Comparison of ENCODE assay signal across 8 mouse cellular contexts in the genomic region with DNA sequence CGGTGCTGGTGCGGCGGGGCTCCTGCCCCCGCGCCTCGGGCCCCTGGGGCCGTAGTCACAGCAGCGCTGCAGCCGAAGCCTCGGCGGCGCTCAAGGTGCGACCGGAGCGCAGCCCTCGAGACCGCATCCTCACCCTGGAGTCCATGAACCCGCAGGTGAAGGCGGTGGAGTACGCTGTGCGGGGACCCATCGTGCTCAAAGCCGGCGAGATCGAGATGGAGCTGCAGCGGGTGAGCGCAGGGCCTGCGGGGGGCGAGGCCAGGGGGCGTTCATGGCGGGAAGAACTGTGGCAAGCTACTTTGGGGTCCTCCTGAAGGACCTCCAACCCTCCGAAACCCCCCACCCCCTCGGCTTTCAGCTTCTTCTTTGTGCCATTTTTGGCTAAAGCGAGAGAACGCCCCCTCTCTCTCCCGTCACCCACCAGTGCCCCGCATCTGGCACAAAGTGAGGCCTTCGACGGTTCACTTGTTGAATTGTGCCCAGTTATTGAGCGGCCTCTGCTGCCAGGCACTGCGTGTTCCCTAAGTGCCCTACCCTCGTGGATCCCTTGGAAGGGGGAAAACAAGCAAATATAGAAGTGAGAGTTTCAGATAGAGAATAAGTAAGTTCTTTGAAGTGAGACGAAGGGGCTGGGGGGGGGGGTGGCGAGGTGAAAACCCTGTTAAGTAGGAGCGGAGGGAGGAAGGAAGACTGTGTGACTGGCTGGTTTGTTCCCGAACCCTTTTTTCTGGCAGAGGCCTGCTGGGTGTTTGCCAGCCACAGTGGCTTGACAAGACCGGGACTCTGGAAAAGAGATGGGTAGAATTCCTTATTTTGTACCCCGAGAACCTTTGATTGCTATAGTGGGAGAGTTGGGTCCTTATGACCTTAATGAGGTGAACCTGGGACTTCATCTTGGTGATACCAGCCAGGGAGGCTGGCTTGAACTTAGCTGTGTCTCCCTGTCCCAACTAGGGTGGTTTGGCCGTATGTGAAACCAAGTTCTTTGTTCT. TPM values are rescaled to one million over a fixed set of nuclear protein-coding genes. Genes with fewer than 3 reads are reported as not detected.
A peak's percentile ranks its signal among the peaks of the same experiment; 100 is the strongest.
DNase-seq lines count a peak whose midpoint lies in the region; ATAC-seq lines count a peak whose summit lies in the region.

No protein-coding gene starts in this region.

- peak overlapping the region; percentile 92 for H3K9ac ChIP-seq in forebrain, embryonic 13.5 days
- peak overlapping the region; percentile 72 for H3K9ac ChIP-seq in kidney, embryonic 14.5 days (ENCODE audit: low read depth, low read length)
- H3K9ac ChIP-seq in liver, embryonic 16.5 days (ENCODE audit: low read depth, low read length), result peak overlapping the region; percentile 63

- no peaks in the 10 kb centered on the region for H3K27me3 ChIP-seq in forebrain, embryonic 13.5 days
- no peaks in the 10 kb centered on the region for H3K27me3 ChIP-seq in kidney, embryonic 14.5 days (ENCODE audit: control insufficient read depth, insufficient read depth, low read length)
- peaks cover 10% of the 10 kb centered on the region for H3K27me3 ChIP-seq in liver, embryonic 16.5 days (ENCODE audit: control insufficient read depth, insufficient read depth, low read depth, low read length)

- peak overlapping the region; percentile 91 for H3K4me3 ChIP-seq in forebrain, embryonic 13.5 days
- peak overlapping the region; percentile 79 for H3K4me3 ChIP-seq in kidney, embryonic 14.5 days (ENCODE audit: low read length)
- H3K4me3 ChIP-seq in liver, embryonic 16.5 days (ENCODE audit: low read depth, low read length), result peak overlapping the region; percentile 74

- H3K9me3 ChIP-seq in forebrain, embryonic 13.5 days (replicated peaks), result no peaks in the 10 kb centered on the region
- H3K9me3 ChIP-seq in kidney, embryonic 14.5 days (ENCODE audit: control insufficient read depth, low read length), result no peaks in the 10 kb centered on the region
- no peaks in the 10 kb centered on the region for H3K9me3 ChIP-seq in liver, embryonic 16.5 days (replicated peaks; ENCODE audit: control insufficient read depth, low read length)

- 5% methylated on average over 44 of the region's 49 CpGs for WGBS in forebrain, embryonic 13.5 days
- WGBS in kidney, embryonic 14.5 days, result 8% methylated on average over 46 of the region's 49 CpGs
- whole genome bisulfite sequencing in liver, embryonic 16.5 days (ENCODE audit: insufficient replicate concordance), result 8% methylated on average over 47 of the region's 49 CpGs

- peaks cover 20% of the 10 kb centered on the region; the same call in 1 of the 2 replicates for H3K4me1 ChIP-seq in forebrain, embryonic 13.5 days
- no peaks in the 10 kb centered on the region for H3K4me1 ChIP-seq in kidney, embryonic 14.5 days (ENCODE audit: control insufficient read depth, insufficient read depth, low read length)
- H3K4me1 ChIP-seq in liver, embryonic 16.5 days (ENCODE audit: control insufficient read depth, low read depth, low read length), result no peaks in the 10 kb centered on the region; the same call in 1 of the 2 replicates

- ATAC-seq in forebrain, embryonic 13.5 days, result peak; percentile 39; the same call in 1 of the 2 replicates
- peak; percentile 22 for ATAC-seq in kidney, embryonic 14.5 days (ENCODE audit: low FRiP score, low TSS enrichment)
- no peak for ATAC-seq in liver, embryonic 16.5 days (ENCODE audit: low read depth)
- ATAC-seq in monocyte, adult 5-6 weeks (replicated peaks; ENCODE audit: insufficient number of reproducible peaks, low FRiP score, low TSS enrichment, poor library complexity, severe bottlenecking), result no peak

- DNase-seq in left cerebral cortex, adult 18-20 months (ENCODE audit: low spot score in 2 of 2), result peak; percentile 45 to 50
- no peak for DNase-seq in left cerebral cortex, adult 11 months (ENCODE audit: low spot score)
- peak; percentile 58 for DNase-seq in brain, adult 2 months (ENCODE audit: low read depth, low spot score)
- peak; percentile 61 for DNase-seq in right cerebral cortex, postnatal 4 days

- peak overlapping the region; percentile 92 for H3K4me2 ChIP-seq in forebrain, embryonic 13.5 days
- peak overlapping the region; percentile 100 for H3K4me2 ChIP-seq in kidney, embryonic 14.5 days (replicated peaks; ENCODE audit: low read depth, low read length)
- H3K4me2 ChIP-seq in liver, embryonic 16.5 days (ENCODE audit: low read depth, low read length), result peak overlapping the region; percentile 76

- H3K27ac ChIP-seq in forebrain, embryonic 13.5 days, result 0 out of 2 replicates have a peak overlapping the region, but pooled peaks have one; percentile 19
- H3K27ac ChIP-seq in kidney, embryonic 14.5 days (ENCODE audit: low read depth, low read length), result no peak overlapping the region
- H3K27ac ChIP-seq in liver, embryonic 16.5 days (ENCODE audit: low read length), result no peak overlapping the region

- 0 out of 2 replicates have a peak, but pooled peaks cover 16% of the 10 kb centered on the region for H3K36me3 ChIP-seq in forebrain, embryonic 13.5 days (ENCODE audit: poor library complexity, severe bottlenecking)
- no peaks in the 10 kb centered on the region for H3K36me3 ChIP-seq in kidney, embryonic 14.5 days (ENCODE audit: control insufficient read depth, insufficient read depth, low read length)
- H3K36me3 ChIP-seq in liver, embryonic 16.5 days (ENCODE audit: control insufficient read depth, insufficient read depth), result no peaks in the 10 kb centered on the region

RNA-seq across cellular contexts. Expression of gene Gpt2, which starts 0.9 kb away (rescaled TPM):
- 10 to 100 TPM; 52.6 to 58.0 TPM for total RNA-seq in left cerebral cortex, adult 18-20 months (2021)
- 30.2 and 32.9 TPM in 2 replicates for polyA plus RNA-seq in forebrain, embryonic 13.5 days (2015; fragmentation: Nextera tagmentation; extraction: Ambion mirVana)
- polyA plus RNA-seq in kidney, embryonic 14.5 days (2014; fragmentation: Nextera tagmentation; extraction: Ambion mirVana), result 13.2 and 21.6 TPM in 2 replicates
- polyA plus RNA-seq in liver, embryonic 16.5 days (2015; fragmentation: Nextera tagmentation; extraction: Ambion mirVana), result 23.8 and 27.1 TPM in 2 replicates
- 0.29 to 1.3 TPM in 2 of 3 replicates, not detected in the other for total RNA-seq in monocyte, adult 5-6 weeks (2017)

Comparison
In these comparisons a context has a peak if more than half of its experiments do, and no peak if none do; other contexts are left out.
1. ATAC-seq: peak in forebrain, embryonic 13.5 days (single experiment) and kidney, embryonic 14.5 days (single experiment); none in liver, embryonic 16.5 days (single experiment) and monocyte, adult 5-6 weeks (single experiment).
2. Peak in every context shown above with its lines, with median percentiles within 50 percentile points of each other: H3K4me2 ChIP-seq, H3K4me3 ChIP-seq and H3K9ac ChIP-seq.